Mouse (Mus musculus): ENCODE data around the gene Klhl26.

DNA sequence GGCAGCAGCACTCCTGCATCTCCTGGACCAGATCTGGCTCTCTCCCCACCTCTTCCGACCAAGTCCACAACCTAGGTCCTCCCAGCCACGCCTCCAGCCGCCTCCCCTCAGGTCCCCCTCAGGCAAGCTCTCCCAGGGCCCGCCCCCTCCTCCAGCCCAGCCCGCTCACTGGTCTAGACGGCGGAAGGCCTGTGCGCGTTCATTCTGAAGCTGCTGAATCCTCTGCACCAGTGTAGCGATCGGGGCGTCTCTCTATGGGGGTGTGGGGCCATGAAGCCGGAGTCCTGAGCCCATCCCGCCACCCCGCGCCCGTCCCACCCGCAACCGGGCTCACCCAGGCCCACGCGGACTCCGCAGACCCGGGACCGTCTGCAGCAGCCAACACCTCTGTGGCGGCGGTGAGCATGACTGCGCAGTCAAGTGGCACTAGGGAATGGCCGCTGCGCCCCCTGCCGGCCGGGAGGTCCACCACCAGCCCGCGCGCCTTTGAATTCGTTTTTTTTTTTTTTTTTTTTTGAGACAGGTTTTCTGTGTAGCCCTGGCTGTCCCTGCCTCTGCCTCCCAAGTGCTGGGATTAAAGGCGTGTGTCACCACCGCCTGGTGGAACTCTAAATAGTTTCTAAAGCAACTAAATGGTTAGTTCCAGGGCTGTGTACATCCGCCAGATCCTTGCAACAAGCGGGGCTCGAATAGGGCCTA lies 29.7 kb upstream of the Klhl26 start, which contains the start of gene Rex1bd:
- peak; percentile 72 for TF ChIP-seq CTCF (conservative IDR thresholded peaks at IDR 0.05; ENCODE audit: insufficient read depth, insufficient read length, low read depth, low read length)
- TF ChIP-seq POLR2A (IDR thresholded peaks at IDR 0.05; ENCODE audit: low read depth, low read length), result peak; percentile 9
